Mouse (Mus musculus): Measurements from ENCODE around the gene Tmem164. TPM values are rescaled to one million over a fixed set of nuclear protein-coding genes. Genes with fewer than 3 reads are reported as not detected.

Gene Tmem164
- polyA plus RNA-seq, 1 experiment from 2014 or later, result 69.9 TPM

GRCm38 (mm10) chrX:142694338-142694737, 13.1 kb downstream of the Tmem164 start:
- Histone ChIP-seq H3K27me3 (peaks cover 14% of the 10 kb centered on the region; the same call in 1 of the 2 replicates), H3K27ac (no peak overlapping the region), H3K4me1 (peaks cover 1% of the 10 kb centered on the region; the same call in 1 of the 2 replicates), H3K4me3 (no peak overlapping the region), H3K4me2 (replicated peaks) (no peak overlapping the region), H3K9ac (no peak overlapping the region), H3K36me3 (peaks cover 20% of the 10 kb centered on the region), H3K9me3 (no peaks in the 10 kb centered on the region)
- no peak for ATAC-seq (ENCODE audit: low FRiP score, low read depth)
- WGBS, result 87% methylated on average over 7 of the region's 7 CpGs

GRCm38 (mm10) chrX:142694856-142695255, 13.7 kb downstream of the Tmem164 start:
- H3K4me3 ChIP-seq, result no peak overlapping the region
- H3K27me3 ChIP-seq, result peaks cover 14% of the 10 kb centered on the region; the same call in 1 of the 2 replicates
- no peak for ATAC-seq (ENCODE audit: low FRiP score, low read depth)
- no peak overlapping the region for H3K27ac ChIP-seq
- no peak overlapping the region for H3K9ac ChIP-seq
- peaks cover 20% of the 10 kb centered on the region for H3K36me3 ChIP-seq
- no peaks in the 10 kb centered on the region for H3K4me1 ChIP-seq
- H3K4me2 ChIP-seq (replicated peaks), result no peak overlapping the region
- WGBS, result 82% methylated on average over 3 of the region's 3 CpGs
- H3K9me3 ChIP-seq, result no peaks in the 10 kb centered on the region

GRCm38 (mm10) chrX:142696789-142697188, 15.6 kb downstream of the Tmem164 start:
- Histone ChIP-seq H3K4me3 (no peak overlapping the region), H3K36me3 (peaks cover 16% of the 10 kb centered on the region), H3K27me3 (peaks cover 14% of the 10 kb centered on the region; the same call in 1 of the 2 replicates), H3K9ac (no peak overlapping the region), H3K27ac (no peak overlapping the region), H3K9me3 (no peaks in the 10 kb centered on the region), H3K4me2 (replicated peaks) (no peak overlapping the region), H3K4me1 (peaks cover 12% of the 10 kb centered on the region)
- ATAC-seq (ENCODE audit: low FRiP score, low read depth), result no peak
- 59% methylated on average over 11 of the region's 11 CpGs for WGBS

- ATAC-seq (ENCODE audit: low FRiP score, low read depth), result no peak
- Histone ChIP-seq H3K9me3 (no peaks in the 10 kb centered on the region), H3K27ac (no peak overlapping the region), H3K4me2 (replicated peaks) (no peak overlapping the region), H3K27me3 (peaks cover 14% of the 10 kb centered on the region; the same call in 1 of the 2 replicates), H3K4me1 (peaks cover 21% of the 10 kb centered on the region), H3K9ac (no peak overlapping the region), H3K4me3 (no peak overlapping the region), H3K36me3 (peaks cover 10% of the 10 kb centered on the region)
- 57% methylated on average over 5 of the region's 5 CpGs for WGBS
These were observed 16.5 kb downstream of the Tmem164 start for GRCm38 (mm10) chrX:142697545-142698204.

- 81% methylated on average over 7 of the region's 7 CpGs for WGBS
- H3K9ac ChIP-seq, result no peak overlapping the region
- H3K9me3 ChIP-seq, result no peaks in the 10 kb centered on the region
- H3K4me2 ChIP-seq (replicated peaks), result no peak overlapping the region
- H3K27ac ChIP-seq, result no peak overlapping the region
- peaks cover 10% of the 10 kb centered on the region for H3K36me3 ChIP-seq
- no peak for ATAC-seq (ENCODE audit: low FRiP score, low read depth)
- H3K27me3 ChIP-seq, result peaks cover 14% of the 10 kb centered on the region; the same call in 1 of the 2 replicates
- no peak overlapping the region for H3K4me3 ChIP-seq
- H3K4me1 ChIP-seq, result peaks cover 21% of the 10 kb centered on the region
These were observed 17.0 kb downstream of the Tmem164 start for GRCm38 (mm10) chrX:142698212-142698611.

- peaks cover 5% of the 10 kb centered on the region; the same call in 1 of the 2 replicates for H3K36me3 ChIP-seq
- H3K27ac ChIP-seq, result no peak overlapping the region; the same call in 1 of the 2 replicates
- ATAC-seq (ENCODE audit: low FRiP score, low read depth), result no peak
These were observed 20.9 kb downstream of the Tmem164 start for GRCm38 (mm10) chrX:142702094-142702493.

GRCm38 (mm10) chrX:142702566-142702965, 21.4 kb downstream of the Tmem164 start:
- 39% methylated on average over 3 of the region's 3 CpGs for WGBS
- Histone ChIP-seq H3K36me3 (peaks cover 5% of the 10 kb centered on the region; the same call in 1 of the 2 replicates), H3K4me3 (no peak overlapping the region), H3K4me1 (peaks cover 26% of the 10 kb centered on the region), H3K9me3 (no peaks in the 10 kb centered on the region), H3K4me2 (replicated peaks) (no peak overlapping the region), H3K27ac (no peak overlapping the region; the same call in 1 of the 2 replicates), H3K27me3 (peaks cover 17% of the 10 kb centered on the region; the same call in 1 of the 2 replicates), H3K9ac (no peak overlapping the region)
- no peak for ATAC-seq (ENCODE audit: low FRiP score, low read depth)

More at GRCm38 (mm10) chrX:142702094-142702493, 20.9 kb downstream of the Tmem164 start:
- no peak overlapping the region for H3K4me2 ChIP-seq (replicated peaks)
- H3K9ac ChIP-seq, result no peak overlapping the region
- WGBS, result 52% methylated on average over 5 of the region's 5 CpGs
- peaks cover 26% of the 10 kb centered on the region for H3K4me1 ChIP-seq
- no peaks in the 10 kb centered on the region for H3K9me3 ChIP-seq
- no peak overlapping the region for H3K4me3 ChIP-seq
- H3K27me3 ChIP-seq, result peaks cover 17% of the 10 kb centered on the region; the same call in 1 of the 2 replicates

GRCm38 (mm10) chrX:142703953-142704352, 22.7 kb downstream of the Tmem164 start:
- Histone ChIP-seq H3K27me3 (peaks cover 9% of the 10 kb centered on the region; the same call in 1 of the 2 replicates), H3K9me3 (no peaks in the 10 kb centered on the region), H3K36me3 (peaks cover 8% of the 10 kb centered on the region), H3K4me2 (replicated peaks) (no peak overlapping the region), H3K4me1 (peaks cover 26% of the 10 kb centered on the region), H3K9ac (no peak overlapping the region), H3K27ac (no peak overlapping the region), H3K4me3 (no peak overlapping the region)
- ATAC-seq (ENCODE audit: low FRiP score, low read depth), result no peak
- 70% methylated on average over 3 of the region's 3 CpGs for WGBS

- H3K4me1 ChIP-seq, result 0 out of 2 replicates have a peak, but pooled peaks cover 4% of the 10 kb centered on the region
- no peak overlapping the region for H3K4me3 ChIP-seq
- H3K4me2 ChIP-seq (replicated peaks), result no peak overlapping the region
- no peaks in the 10 kb centered on the region for H3K9me3 ChIP-seq
- peaks cover 5% of the 10 kb centered on the region for H3K36me3 ChIP-seq
- ATAC-seq (ENCODE audit: low FRiP score, low read depth), result no peak
- H3K27ac ChIP-seq, result no peak overlapping the region
- H3K27me3 ChIP-seq, result peaks cover 9% of the 10 kb centered on the region; the same call in 1 of the 2 replicates
- no peak overlapping the region for H3K9ac ChIP-seq
These were observed 27.1 kb downstream of the Tmem164 start for GRCm38 (mm10) chrX:142708257-142708656.

- WGBS, result 77% methylated on average over 3 of the region's 3 CpGs
- no peak overlapping the region for H3K27ac ChIP-seq
- H3K9ac ChIP-seq, result no peak overlapping the region
- H3K27me3 ChIP-seq, result peaks cover 3% of the 10 kb centered on the region; the same call in 1 of the 2 replicates
- H3K9me3 ChIP-seq, result no peaks in the 10 kb centered on the region
- no peak overlapping the region for H3K4me3 ChIP-seq
- no peaks in the 10 kb centered on the region; the same call in 1 of the 2 replicates for H3K36me3 ChIP-seq
- no peaks in the 10 kb centered on the region for H3K4me1 ChIP-seq
- no peak overlapping the region for H3K4me2 ChIP-seq (replicated peaks)
- no peak for ATAC-seq (ENCODE audit: low FRiP score, low read depth)
These were observed 34.8 kb downstream of the Tmem164 start for GRCm38 (mm10) chrX:142716014-142716413.

GRCm38 (mm10) chrX:142717958-142718478, 36.8 kb downstream of the Tmem164 start:
- 91% methylated on average over 9 of the region's 9 CpGs for WGBS
- H3K9me3 ChIP-seq, result no peaks in the 10 kb centered on the region
- H3K9ac ChIP-seq, result no peak overlapping the region
- ATAC-seq (ENCODE audit: low FRiP score, low read depth), result no peak
- H3K27ac ChIP-seq, result no peak overlapping the region
- H3K4me1 ChIP-seq, result no peaks in the 10 kb centered on the region
- H3K36me3 ChIP-seq, result no peaks in the 10 kb centered on the region; the same call in 1 of the 2 replicates
- H3K4me2 ChIP-seq (replicated peaks), result no peak overlapping the region
- no peak overlapping the region for H3K4me3 ChIP-seq
- peaks cover 6% of the 10 kb centered on the region; the same call in 1 of the 2 replicates for H3K27me3 ChIP-seq

GRCm38 (mm10) chrX:142718759-142719158, 37.6 kb downstream of the Tmem164 start:
- H3K27ac ChIP-seq, result no peak overlapping the region
- H3K27me3 ChIP-seq, result peaks cover 6% of the 10 kb centered on the region; the same call in 1 of the 2 replicates
- no peak overlapping the region for H3K9ac ChIP-seq
- H3K9me3 ChIP-seq, result no peaks in the 10 kb centered on the region
- H3K4me1 ChIP-seq, result no peaks in the 10 kb centered on the region
- ATAC-seq (ENCODE audit: low FRiP score, low read depth), result no peak
- no peak overlapping the region for H3K4me3 ChIP-seq
- H3K36me3 ChIP-seq, result no peaks in the 10 kb centered on the region; the same call in 1 of the 2 replicates
- no peak overlapping the region for H3K4me2 ChIP-seq (replicated peaks)
- 86% methylated on average over 4 of the region's 4 CpGs for WGBS

Measured in limb, embryonic 13.5 days (tissue).